Mouse (Mus musculus): ENCODE measurements around the gene Cfap61. TPM values are rescaled to one million over a fixed set of nuclear protein-coding genes. Genes with fewer than 3 reads are reported as not detected.

Gene Cfap61
- polyA plus RNA-seq, 1 experiment from 2014 or later: not detected

- Histone ChIP-seq H3K36me3 (ENCODE audit: inconsistent target) (no peaks in the 10 kb centered on the region), H3K4me3 (ENCODE audit: inconsistent target) (no peak overlapping the region), H3K27ac (no peak overlapping the region), H3K79me2 (ENCODE audit: inconsistent target) (no peaks in the 10 kb centered on the region)
- WGBS (ENCODE audit: missing documents): 97% methylated on average over 11 of the region's 11 CpGs
Measured at GRCm38 (mm10) chr2:146063093-146064074, 128.8 kb downstream of the Cfap61 start.

- WGBS (ENCODE audit: missing documents): 59% methylated on average over 4 of the region's 4 CpGs
- H3K27ac ChIP-seq: no peak overlapping the region
- no peak overlapping the region for H3K4me3 ChIP-seq (ENCODE audit: inconsistent target)
- H3K79me2 ChIP-seq (ENCODE audit: inconsistent target): no peaks in the 10 kb centered on the region
- no peaks in the 10 kb centered on the region for H3K36me3 ChIP-seq (ENCODE audit: inconsistent target)
Measured at GRCm38 (mm10) chr2:146067364-146067763, 132.8 kb downstream of the Cfap61 start.

- no peak overlapping the region for H3K27ac ChIP-seq
- H3K79me2 ChIP-seq (ENCODE audit: inconsistent target): no peaks in the 10 kb centered on the region
- H3K36me3 ChIP-seq (ENCODE audit: inconsistent target): no peaks in the 10 kb centered on the region
- 93% methylated on average over 6 of the region's 6 CpGs for WGBS (ENCODE audit: missing documents)
- H3K4me3 ChIP-seq (ENCODE audit: inconsistent target): no peak overlapping the region
Measured at GRCm38 (mm10) chr2:146073300-146073699, 138.7 kb downstream of the Cfap61 start.

- no peaks in the 10 kb centered on the region for H3K36me3 ChIP-seq (ENCODE audit: inconsistent target)
- no peak overlapping the region for H3K4me3 ChIP-seq (ENCODE audit: inconsistent target)
- WGBS (ENCODE audit: missing documents): 94% methylated on average over 8 of the region's 10 CpGs
- H3K27ac ChIP-seq: no peak overlapping the region
- H3K79me2 ChIP-seq (ENCODE audit: inconsistent target): no peaks in the 10 kb centered on the region
Measured at GRCm38 (mm10) chr2:146077117-146077516, 142.5 kb downstream of the Cfap61 start.

- H3K4me3 ChIP-seq (ENCODE audit: inconsistent target): no peak overlapping the region
- H3K27ac ChIP-seq: no peak overlapping the region
- WGBS (ENCODE audit: missing documents): 38% methylated on average over 4 of the region's 4 CpGs
- H3K36me3 ChIP-seq (ENCODE audit: inconsistent target): no peaks in the 10 kb centered on the region
- H3K79me2 ChIP-seq (ENCODE audit: inconsistent target): no peaks in the 10 kb centered on the region
Measured at GRCm38 (mm10) chr2:146080282-146080681, 145.7 kb downstream of the Cfap61 start.

GRCm38 (mm10) chr2:146083326-146083871 is 148.8 kb downstream of the Cfap61 start:
- Histone ChIP-seq H3K4me3 (ENCODE audit: inconsistent target) (no peak overlapping the region), H3K36me3 (ENCODE audit: inconsistent target) (no peaks in the 10 kb centered on the region), H3K27ac (no peak overlapping the region), H3K79me2 (ENCODE audit: inconsistent target) (no peaks in the 10 kb centered on the region)
- 96% methylated on average over 6 of the region's 6 CpGs for WGBS (ENCODE audit: missing documents)

- Histone ChIP-seq H3K36me3 (ENCODE audit: inconsistent target) (no peaks in the 10 kb centered on the region), H3K79me2 (ENCODE audit: inconsistent target) (no peaks in the 10 kb centered on the region), H3K4me3 (ENCODE audit: inconsistent target) (no peak overlapping the region), H3K27ac (no peak overlapping the region)
- WGBS (ENCODE audit: missing documents): 100% methylated on average over 1 of the region's 1 CpGs
Measured at GRCm38 (mm10) chr2:146087411-146087810, 152.8 kb downstream of the Cfap61 start.

- no peak overlapping the region for H3K4me3 ChIP-seq (ENCODE audit: inconsistent target)
- no peak overlapping the region for H3K27ac ChIP-seq
- H3K36me3 ChIP-seq (ENCODE audit: inconsistent target): no peaks in the 10 kb centered on the region
- WGBS (ENCODE audit: missing documents): 95% methylated on average over 6 of the region's 6 CpGs
- H3K79me2 ChIP-seq (ENCODE audit: inconsistent target): no peaks in the 10 kb centered on the region
Measured at GRCm38 (mm10) chr2:146089157-146089692, 154.6 kb downstream of the Cfap61 start.

GRCm38 (mm10) chr2:146097532-146097931 is 162.9 kb downstream of the Cfap61 start:
- no peak overlapping the region for H3K27ac ChIP-seq
- H3K79me2 ChIP-seq (ENCODE audit: inconsistent target): no peaks in the 10 kb centered on the region
- no peak overlapping the region for H3K4me3 ChIP-seq (ENCODE audit: inconsistent target)
- H3K36me3 ChIP-seq (ENCODE audit: inconsistent target): no peaks in the 10 kb centered on the region
- WGBS (ENCODE audit: missing documents): 96% methylated on average over 5 of the region's 5 CpGs

- Histone ChIP-seq H3K79me2 (ENCODE audit: inconsistent target) (no peaks in the 10 kb centered on the region), H3K4me3 (ENCODE audit: inconsistent target) (no peak overlapping the region), H3K27ac (no peak overlapping the region), H3K36me3 (ENCODE audit: inconsistent target) (no peaks in the 10 kb centered on the region)
- WGBS (ENCODE audit: missing documents): 52% methylated on average over 15 of the region's 16 CpGs
Measured at GRCm38 (mm10) chr2:146098853-146099717, 164.5 kb downstream of the Cfap61 start.

GRCm38 (mm10) chr2:146099838-146100237 is 165.3 kb downstream of the Cfap61 start:
- Histone ChIP-seq H3K27ac (no peak overlapping the region), H3K4me3 (ENCODE audit: inconsistent target) (no peak overlapping the region), H3K79me2 (ENCODE audit: inconsistent target) (no peaks in the 10 kb centered on the region), H3K36me3 (ENCODE audit: inconsistent target) (no peaks in the 10 kb centered on the region)
- 10% methylated on average over 3 of the region's 3 CpGs for WGBS (ENCODE audit: missing documents)

GRCm38 (mm10) chr2:146100489-146101060 is 166.0 kb downstream of the Cfap61 start:
- 96% methylated on average over 10 of the region's 10 CpGs for WGBS (ENCODE audit: missing documents)
- Histone ChIP-seq H3K27ac (no peak overlapping the region), H3K36me3 (ENCODE audit: inconsistent target) (no peaks in the 10 kb centered on the region), H3K79me2 (ENCODE audit: inconsistent target) (no peaks in the 10 kb centered on the region), H3K4me3 (ENCODE audit: inconsistent target) (no peak overlapping the region)

GRCm38 (mm10) chr2:146102600-146102999 is 168.0 kb downstream of the Cfap61 start:
- H3K79me2 ChIP-seq (ENCODE audit: inconsistent target): no peaks in the 10 kb centered on the region
- WGBS (ENCODE audit: missing documents): 100% methylated on average over 3 of the region's 3 CpGs
- H3K27ac ChIP-seq: no peak overlapping the region
- H3K4me3 ChIP-seq (ENCODE audit: inconsistent target): no peak overlapping the region
- H3K36me3 ChIP-seq (ENCODE audit: inconsistent target): no peaks in the 10 kb centered on the region

GRCm38 (mm10) chr2:146105341-146105740 is 170.8 kb downstream of the Cfap61 start:
- WGBS (ENCODE audit: missing documents): 92% methylated on average over 6 of the region's 6 CpGs

More at GRCm38 (mm10) chr2:146105341-146105740, 170.8 kb downstream of the Cfap61 start:
- no peak overlapping the region for H3K4me3 ChIP-seq (ENCODE audit: inconsistent target)
- no peak overlapping the region for H3K27ac ChIP-seq
- H3K36me3 ChIP-seq (ENCODE audit: inconsistent target): no peaks in the 10 kb centered on the region
- H3K79me2 ChIP-seq (ENCODE audit: inconsistent target): no peaks in the 10 kb centered on the region
